Mouse (Mus musculus): ENCODE data around the gene Ripply1. TPM values are rescaled to one million over a fixed set of nuclear protein-coding genes. Genes with fewer than 3 reads are reported as not detected.

The Ripply1 gene
- total and polyA plus RNA-seq, 2 experiments from 2014 or later: not detected

- Histone ChIP-seq H3K9ac (replicated peaks; ENCODE audit: low read length, poor library complexity, severe bottlenecking) (no peak overlapping the region), H3K4me1 (ENCODE audit: insufficient read depth, low read length) (no peaks in the 10 kb centered on the region), H3K36me3 (ENCODE audit: insufficient read depth, low read length) (no peaks in the 10 kb centered on the region), H3K4me3 (ENCODE audit: low read depth, low read length) (no peak overlapping the region), H3K27ac (ENCODE audit: low read depth, low read length) (no peak overlapping the region), H3K4me2 (ENCODE audit: low read depth, low read length, poor library complexity, severe bottlenecking) (no peak overlapping the region), H3K27me3 (ENCODE audit: insufficient read depth, low read length) (no peaks in the 10 kb centered on the region; the same call in 1 of the 2 replicates), H3K9me3 (ENCODE audit: low read length) (no peaks in the 10 kb centered on the region)
- 0% methylated on average over 1 of the region's 1 CpGs for WGBS
- ATAC-seq (ENCODE audit: low FRiP score) (no peak), DNase-seq (ENCODE audit: low spot score) (peak; percentile 61)
- peak; percentile 75 for TF ChIP-seq CTCF (IDR thresholded peaks at IDR 0.05)
Measured at GRCm38 (mm10) chrX:139751855-139752254, 30.3 kb downstream of the Ripply1 start.

DNA sequence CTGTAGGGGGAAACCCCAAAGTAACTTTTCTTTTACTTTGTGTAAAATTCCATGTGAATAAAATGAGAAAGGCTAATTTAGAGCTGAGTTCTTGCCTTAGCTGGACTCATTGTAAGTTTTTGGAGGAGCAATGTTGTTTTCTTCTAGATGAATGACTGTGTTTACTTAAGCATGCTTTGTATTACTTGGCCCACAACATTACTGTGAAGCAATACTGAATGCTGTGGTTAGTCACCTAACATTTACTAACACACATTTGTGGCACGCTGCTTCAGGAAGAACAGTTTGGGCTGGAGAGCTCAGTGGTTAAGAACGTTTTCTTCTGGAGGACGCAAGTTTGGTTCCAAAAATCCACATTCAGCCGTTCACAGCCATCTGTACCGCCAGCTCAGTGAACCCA is 45.1 kb downstream of the Ripply1 start:
- Histone ChIP-seq H3K4me1 (ENCODE audit: insufficient read depth, low read length) (no peaks in the 10 kb centered on the region), H3K4me3 (ENCODE audit: low read depth, low read length) (no peak overlapping the region), H3K9ac (replicated peaks; ENCODE audit: low read length, poor library complexity, severe bottlenecking) (no peak overlapping the region), H3K27ac (ENCODE audit: low read depth, low read length) (no peak overlapping the region), H3K4me2 (ENCODE audit: low read depth, low read length, poor library complexity, severe bottlenecking) (no peak overlapping the region), H3K9me3 (ENCODE audit: low read length) (no peaks in the 10 kb centered on the region), H3K36me3 (ENCODE audit: insufficient read depth, low read length) (no peaks in the 10 kb centered on the region), H3K27me3 (ENCODE audit: insufficient read depth, low read length) (peaks cover 4% of the 10 kb centered on the region; the same call in 1 of the 2 replicates)
- DNase-seq (ENCODE audit: low spot score) (no peak), ATAC-seq (ENCODE audit: low FRiP score) (no peak)
- WGBS: 86% methylated on average over 5 of the region's 5 CpGs
- TF ChIP-seq CTCF (IDR thresholded peaks at IDR 0.05): no peak

DNA sequence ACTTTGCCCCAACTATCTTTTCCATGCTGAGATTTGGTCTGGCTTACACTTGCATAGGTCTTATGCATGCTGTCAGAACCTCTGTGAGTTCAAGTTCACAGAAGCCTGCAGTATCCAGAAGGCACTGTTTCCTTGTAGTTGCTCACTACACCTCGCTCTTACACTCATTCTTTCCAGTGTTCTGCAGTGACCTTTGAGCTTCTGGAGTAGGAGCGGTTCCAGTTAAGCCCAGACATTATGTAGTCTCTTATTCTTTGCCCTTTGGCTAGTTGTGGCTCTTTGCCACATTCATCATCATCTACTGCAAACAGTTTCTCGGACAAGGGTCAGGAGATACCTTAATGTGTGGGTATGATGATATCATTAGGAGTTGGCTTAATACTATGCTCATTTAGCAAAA is 51.6 kb downstream of the Ripply1 start:
- no peak overlapping the region for H3K9ac ChIP-seq (replicated peaks; ENCODE audit: low read length, poor library complexity, severe bottlenecking)
- H3K4me2 ChIP-seq (ENCODE audit: low read depth, low read length, poor library complexity, severe bottlenecking): no peak overlapping the region
- no peak overlapping the region for H3K4me3 ChIP-seq (ENCODE audit: low read depth, low read length)
- 80% methylated on average over 3 of the region's 3 CpGs for WGBS
- H3K36me3 ChIP-seq (ENCODE audit: insufficient read depth, low read length): no peaks in the 10 kb centered on the region
- DNase-seq (ENCODE audit: low spot score) (no peak), ATAC-seq (ENCODE audit: low FRiP score) (no peak)
- H3K9me3 ChIP-seq (ENCODE audit: low read length): no peaks in the 10 kb centered on the region
- H3K27me3 ChIP-seq (ENCODE audit: insufficient read depth, low read length): no peaks in the 10 kb centered on the region
- no peak for TF ChIP-seq CTCF (IDR thresholded peaks at IDR 0.05)
- H3K27ac ChIP-seq (ENCODE audit: low read depth, low read length): no peak overlapping the region
- H3K4me1 ChIP-seq (ENCODE audit: insufficient read depth, low read length): no peaks in the 10 kb centered on the region

Other genes starting within 250 kb of the Ripply1 start
- gene Rnf128, start 219.0 kb downstream of the Ripply1 start, total RNA-seq (2014; rRNA removed): 7.0 and 8.3 TPM in 2 replicates
- gene Rnf128, start 219.0 kb downstream of the Ripply1 start, polyA plus RNA-seq (2015; fragmentation: Nextera tagmentation; extraction: Ambion mirVana): 8.5 and 10.0 TPM in 2 replicates
- gene Tbc1d8b, start 97.4 kb downstream of the Ripply1 start, total RNA-seq (2014; rRNA removed): 0.71 and 0.85 TPM in 2 replicates
- 0.27 TPM in 2 replicates for gene Tbc1d8b, start 97.4 kb downstream of the Ripply1 start, polyA plus RNA-seq (2015; fragmentation: Nextera tagmentation; extraction: Ambion mirVana)
- gene Gm15013, start 67.9 kb downstream of the Ripply1 start, total RNA-seq (2014; rRNA removed): not detected in 2 replicates
- not detected in 2 replicates for gene Gm15013, start 67.9 kb downstream of the Ripply1 start, polyA plus RNA-seq (2015; fragmentation: Nextera tagmentation; extraction: Ambion mirVana)
- gene Cldn2, start 18.5 kb upstream of the Ripply1 start, total RNA-seq (2014; rRNA removed): 0.52 and 1.4 TPM in 2 replicates
- 0.25 and 0.31 TPM in 2 replicates for gene Cldn2, start 18.5 kb upstream of the Ripply1 start, polyA plus RNA-seq (2015; fragmentation: Nextera tagmentation; extraction: Ambion mirVana)
- 2.6 and 10.2 TPM in 2 replicates for gene Morc4, start 89.3 kb upstream of the Ripply1 start, total RNA-seq (2014; rRNA removed)
- 2.5 and 3.1 TPM in 2 replicates for gene Morc4, start 89.3 kb upstream of the Ripply1 start, polyA plus RNA-seq (2015; fragmentation: Nextera tagmentation; extraction: Ambion mirVana)
- gene Rbm41, start 216.2 kb upstream of the Ripply1 start, total RNA-seq (2014; rRNA removed): 6.9 and 9.7 TPM in 2 replicates
- 2.3 and 3.1 TPM in 2 replicates for gene Rbm41, start 216.2 kb upstream of the Ripply1 start, polyA plus RNA-seq (2015; fragmentation: Nextera tagmentation; extraction: Ambion mirVana)